Mouse (Mus musculus): ENCODE measurements around the gene Aplp2.

- TF ChIP-seq CTCF (IDR thresholded peaks at IDR 0.05; ENCODE audit: extremely low read depth, insufficient read depth, low read length), result no peak
- TF ChIP-seq POLR2A (IDR thresholded peaks at IDR 0.05; ENCODE audit: extremely low read depth, insufficient read depth, low read length), result no peak
Observed at GRCm38 (mm10) chr9:31235489-31235888, 23.9 kb upstream of the Aplp2 start.
